Mouse (Mus musculus): ENCODE results near the gene Rbbp7. TPM values are rescaled to one million over a fixed set of nuclear protein-coding genes. Genes with fewer than 3 reads are reported as not detected.
"Not testable (repeated sequence)": the region's sequence is repeated elsewhere in the genome, so short reads cannot be mapped to it uniquely, and the experiment has no call there.

Gene Rbbp7
- 126 and 129 TPM in 2 replicates for polyA plus RNA-seq (2012; rRNA removed)

DNA sequence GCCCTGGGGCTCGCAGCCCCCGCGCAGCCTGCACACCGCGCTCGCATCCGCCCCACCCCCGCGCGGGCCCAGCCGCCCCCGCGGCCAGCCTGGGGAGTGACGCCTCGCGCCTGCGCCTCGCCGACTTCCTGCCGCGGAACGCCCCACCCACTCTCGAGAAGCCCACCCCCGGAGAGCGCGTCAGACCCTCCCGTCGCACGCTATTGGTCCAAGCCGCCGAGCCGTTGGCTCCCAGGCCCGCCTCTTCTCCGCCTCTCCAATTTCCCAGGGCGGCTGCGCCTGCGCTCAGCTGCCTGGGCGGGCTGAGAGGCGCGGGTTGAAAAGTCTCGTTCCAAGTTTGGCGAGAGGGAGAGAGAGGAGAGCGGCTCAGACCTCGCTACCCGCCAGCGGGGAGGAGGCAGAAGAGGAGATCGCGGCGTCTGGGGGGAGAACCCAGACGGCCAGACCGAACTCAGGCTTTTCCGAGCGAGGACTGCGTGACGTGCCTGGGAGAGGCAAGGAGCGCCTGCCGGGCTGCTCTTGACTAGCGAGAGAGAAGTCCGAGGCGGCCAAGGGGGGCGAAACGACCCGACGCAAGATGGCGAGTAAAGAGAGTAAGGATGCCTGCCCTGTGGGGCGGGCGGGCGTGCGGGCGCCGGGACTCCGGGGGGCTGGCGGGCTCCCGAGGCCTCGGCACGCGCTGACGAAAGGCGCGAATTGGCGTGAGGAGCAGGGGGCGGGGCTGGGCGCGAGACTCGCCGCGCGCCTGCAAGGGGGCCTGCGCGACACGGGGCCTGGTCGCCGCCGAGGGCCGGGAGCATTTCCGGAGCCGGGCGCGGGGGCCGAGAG is at the start of gene Rbbp7:
Gene Rbbp7 (plus strand): TSS at position 288 of the 828 bp plus-strand sequence.
- peak; percentile 70 to 88 for DNase-seq (ENCODE audit: extremely low spot score in 1 of 2, low spot score in 1 of 2)

DNA sequence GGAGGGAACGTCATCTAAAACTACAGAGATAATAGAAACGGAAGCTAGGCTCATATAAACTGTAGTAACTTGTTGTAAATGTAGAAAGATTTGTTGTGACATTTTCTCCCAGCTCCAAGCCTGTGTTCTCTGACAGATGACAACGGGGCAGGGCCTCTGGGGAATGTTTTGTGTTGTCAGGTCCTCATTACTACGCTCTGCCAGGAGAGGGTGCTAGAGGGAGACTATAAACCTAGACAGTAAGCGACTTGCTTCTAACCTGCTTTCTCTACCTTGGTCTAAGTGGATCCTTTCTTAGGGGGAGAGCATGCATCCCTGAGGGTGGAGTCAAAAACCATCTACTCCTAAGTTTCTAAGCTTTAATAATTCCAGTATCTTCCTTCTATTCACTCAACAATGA is 42.4 kb upstream of the Rbbp7 start:
- peak in 1 of 2 experiments; percentile 63 for DNase-seq (ENCODE audit: extremely low spot score in 1 of 2, low spot score in 1 of 2)

DNA sequence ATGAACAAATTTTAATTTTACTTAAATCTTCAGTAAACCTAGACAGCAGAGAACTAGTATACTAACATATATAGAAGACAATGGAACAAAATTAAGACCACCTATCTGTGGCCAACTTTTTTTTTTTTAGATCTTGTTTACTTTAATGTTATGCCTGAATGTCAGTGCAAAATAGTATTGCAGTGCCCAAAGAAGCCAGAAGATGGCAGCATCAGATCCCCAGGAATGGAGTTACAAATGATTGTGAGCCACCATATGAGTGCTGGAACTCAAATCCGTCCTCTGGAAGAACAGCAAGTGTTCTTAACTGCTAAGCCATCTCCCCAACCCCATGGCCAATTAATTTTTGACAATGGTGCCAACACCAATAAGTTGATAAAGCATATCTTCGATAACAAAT is 40.6 kb upstream of the Rbbp7 start:
- DNase-seq (ENCODE audit: extremely low spot score in 1 of 2, low spot score in 1 of 2): peak in 1 of 2 experiments; percentile 48

DNA sequence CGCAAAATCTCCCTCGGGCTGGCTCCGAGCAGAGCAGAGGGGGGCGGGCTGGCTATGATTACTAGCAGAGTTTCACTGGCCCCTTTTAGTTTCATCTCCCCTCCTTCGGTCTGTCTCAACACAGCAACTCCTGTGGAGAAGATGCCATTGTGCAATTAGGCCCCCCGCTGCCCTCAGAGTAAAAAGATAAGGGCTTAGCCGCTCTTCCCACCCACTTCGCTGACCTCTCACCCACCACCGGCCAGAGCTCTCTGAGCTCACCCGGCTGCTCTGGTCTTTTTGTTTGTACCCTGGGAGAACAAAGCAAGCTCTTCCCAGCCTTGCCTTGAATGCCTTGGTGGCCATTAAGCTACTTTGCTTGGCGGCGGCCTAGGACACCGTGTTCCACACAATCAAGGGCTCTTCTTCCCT is 32.8 kb upstream of the Rbbp7 start:
- DNase-seq (ENCODE audit: extremely low spot score in 1 of 2, low spot score in 1 of 2): no peak

DNA sequence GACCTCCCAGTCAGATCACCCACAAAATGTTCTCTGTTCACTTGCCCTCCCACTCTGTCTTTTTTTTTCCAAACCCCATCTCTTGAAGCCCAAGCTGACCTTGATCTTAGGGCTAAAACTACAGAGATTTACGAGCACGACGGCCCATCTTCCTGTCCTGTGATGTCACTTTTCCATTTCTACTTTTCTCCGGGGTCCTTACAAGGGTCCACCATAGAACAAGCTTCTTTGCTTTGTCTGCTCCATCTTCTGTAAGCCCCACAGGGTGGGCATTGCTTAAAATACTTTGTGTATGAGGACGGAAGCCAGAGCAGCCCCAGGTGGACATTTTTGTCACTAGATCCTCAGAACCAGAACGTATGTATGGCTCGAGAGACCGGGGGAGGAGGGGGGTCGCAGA is 32.4 kb upstream of the Rbbp7 start:
- DNase-seq (ENCODE audit: extremely low spot score in 1 of 2, low spot score in 1 of 2): no peak

DNA sequence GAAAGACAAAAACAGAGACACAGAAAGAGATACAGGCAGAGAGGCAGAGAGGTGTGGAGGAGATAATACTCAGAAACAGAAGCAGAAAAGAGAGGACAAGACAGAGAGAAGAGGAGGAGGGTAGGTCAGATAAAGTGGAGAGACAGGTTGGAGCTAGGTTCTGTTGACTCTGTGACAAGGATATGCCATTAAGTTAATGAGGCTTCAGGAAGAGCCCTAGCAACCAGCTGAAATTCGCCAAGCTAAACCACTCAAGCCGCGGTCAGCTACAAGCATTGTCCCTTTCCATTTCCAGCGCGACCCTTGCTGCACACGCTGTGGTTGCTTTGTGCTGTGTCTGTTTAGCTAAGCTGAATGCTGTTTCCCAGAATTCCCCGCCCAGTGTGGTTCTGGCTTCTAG is 32.0 kb upstream of the Rbbp7 start:
- no peak for DNase-seq (ENCODE audit: extremely low spot score in 1 of 2, low spot score in 1 of 2)

DNA sequence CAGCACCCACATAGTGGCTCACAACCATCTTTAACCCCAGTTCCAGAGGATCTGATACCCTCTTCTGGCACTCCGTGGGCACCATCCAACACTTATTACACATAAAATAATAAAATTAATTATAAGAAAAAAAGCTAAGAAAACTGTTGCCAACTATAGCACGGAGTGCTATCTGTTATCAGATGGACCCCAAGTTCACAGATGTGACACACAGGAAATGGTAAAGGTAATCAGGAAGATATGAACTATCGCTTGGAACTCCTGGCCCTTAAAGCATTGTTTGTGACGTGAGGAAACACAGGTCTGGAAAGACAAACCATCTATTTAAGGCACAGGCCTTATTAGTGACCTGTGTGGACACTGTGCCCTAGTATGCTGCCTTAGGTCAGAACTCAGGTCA is 30.2 kb upstream of the Rbbp7 start:
- DNase-seq (ENCODE audit: extremely low spot score in 1 of 2, low spot score in 1 of 2): no peak

DNA sequence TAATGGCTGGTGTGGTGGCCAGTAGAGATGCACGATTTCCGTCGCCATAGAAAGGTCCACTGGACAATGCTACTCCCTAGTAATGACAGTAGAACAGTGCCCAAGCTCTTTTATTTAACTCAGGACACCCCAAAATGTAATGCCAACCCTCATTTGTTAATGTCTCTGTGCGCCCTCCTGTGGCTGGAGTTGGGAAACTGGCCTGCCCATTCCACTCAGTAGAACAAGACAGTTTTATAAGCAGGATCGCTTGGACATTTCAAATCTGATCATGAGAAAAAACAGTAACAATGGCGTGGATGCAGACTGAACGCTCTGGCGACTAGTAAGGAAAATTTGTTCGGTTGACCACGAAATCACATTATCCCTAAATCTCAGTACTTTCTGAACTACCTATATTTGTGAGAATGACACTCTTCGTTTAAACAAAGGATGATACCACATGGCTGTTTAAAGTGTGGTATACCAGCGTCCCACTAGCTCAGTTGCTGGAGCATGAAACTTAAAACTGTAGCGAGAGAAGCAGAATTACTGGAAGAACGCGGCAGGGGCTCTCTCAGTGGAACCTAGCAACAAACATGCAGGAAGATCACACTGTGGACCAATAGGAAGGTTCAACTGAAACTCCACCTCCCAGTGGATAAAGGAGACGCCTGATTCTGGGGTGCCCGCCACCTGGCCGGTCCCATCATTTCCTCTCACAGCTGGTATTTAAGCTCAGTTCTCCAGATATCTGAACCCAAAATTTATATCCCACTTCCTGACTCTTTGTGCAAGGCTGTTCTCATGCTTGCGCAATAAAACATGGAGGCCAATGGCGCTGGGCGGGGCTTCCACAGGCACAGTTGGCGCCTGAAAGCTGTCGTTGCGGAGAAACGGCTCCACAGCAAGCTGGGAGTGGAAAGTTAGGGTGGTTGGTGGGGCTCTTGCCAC is 24.9 kb upstream of the Rbbp7 start:
- peak; percentile 41 to 75 for DNase-seq (ENCODE audit: extremely low spot score in 1 of 2, low spot score in 1 of 2)

DNA sequence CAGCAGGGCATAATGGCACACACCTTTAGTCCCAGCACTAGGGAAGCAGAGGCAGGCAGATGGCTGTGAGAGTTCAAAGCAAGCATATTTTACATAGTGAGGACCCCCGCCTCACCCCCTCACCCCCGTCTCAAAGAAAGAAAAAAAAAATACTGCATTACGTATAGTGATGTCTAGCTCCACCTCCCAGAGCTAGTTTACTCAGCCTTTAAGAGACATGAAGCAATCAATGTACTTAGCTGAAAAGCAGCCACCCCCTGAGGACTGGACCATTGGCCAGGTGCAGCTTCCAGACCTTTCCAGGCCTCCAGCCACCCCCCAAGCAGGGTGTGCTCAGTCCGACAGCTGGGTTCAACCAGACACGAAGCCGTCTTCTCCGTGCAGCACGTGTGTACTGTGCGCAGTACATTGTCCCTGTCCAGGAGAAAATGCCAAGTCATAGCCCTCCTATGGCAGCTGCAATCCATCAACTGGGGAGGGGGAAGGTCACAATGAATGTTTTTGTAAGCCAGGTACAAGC is 24.0 kb upstream of the Rbbp7 start:
- DNase-seq (ENCODE audit: extremely low spot score in 1 of 2, low spot score in 1 of 2): peak in 1 of 2 experiments; percentile 12

DNA sequence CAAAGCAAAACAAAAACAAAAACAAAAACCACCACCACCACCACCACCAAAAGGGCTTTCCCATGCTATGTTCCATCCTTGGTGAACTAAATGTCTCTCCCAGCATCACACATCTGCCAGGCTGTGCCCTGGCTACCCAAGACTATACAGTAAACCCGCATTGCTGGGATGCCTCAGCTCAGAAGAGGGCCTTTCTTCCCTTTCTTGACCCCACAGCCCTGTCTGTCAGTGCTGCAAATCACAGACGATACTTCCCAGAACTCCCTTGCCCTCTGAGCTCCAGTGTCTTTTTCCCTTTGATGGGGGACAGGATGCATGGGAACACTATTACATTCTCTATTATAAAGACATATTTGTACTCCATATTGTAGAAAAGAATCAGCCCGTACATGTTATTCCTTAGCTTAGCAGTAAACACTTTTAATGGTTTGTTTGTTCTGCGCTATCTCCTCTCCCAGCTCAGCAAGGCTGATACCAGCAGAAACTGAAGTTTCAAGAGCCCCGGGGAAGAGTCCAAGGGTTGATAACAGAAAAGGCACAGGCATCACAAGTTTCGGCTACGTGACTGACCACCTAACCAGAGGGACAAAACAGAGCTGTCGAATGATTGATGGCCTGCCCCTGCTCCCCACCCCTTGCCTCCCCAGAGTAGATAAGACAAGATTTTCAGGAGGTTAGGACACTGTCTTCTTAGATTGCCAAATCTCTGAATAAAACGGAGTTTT is 11.3 kb upstream of the Rbbp7 start:
- no peak for DNase-seq (ENCODE audit: extremely low spot score in 1 of 2, low spot score in 1 of 2)

DNA sequence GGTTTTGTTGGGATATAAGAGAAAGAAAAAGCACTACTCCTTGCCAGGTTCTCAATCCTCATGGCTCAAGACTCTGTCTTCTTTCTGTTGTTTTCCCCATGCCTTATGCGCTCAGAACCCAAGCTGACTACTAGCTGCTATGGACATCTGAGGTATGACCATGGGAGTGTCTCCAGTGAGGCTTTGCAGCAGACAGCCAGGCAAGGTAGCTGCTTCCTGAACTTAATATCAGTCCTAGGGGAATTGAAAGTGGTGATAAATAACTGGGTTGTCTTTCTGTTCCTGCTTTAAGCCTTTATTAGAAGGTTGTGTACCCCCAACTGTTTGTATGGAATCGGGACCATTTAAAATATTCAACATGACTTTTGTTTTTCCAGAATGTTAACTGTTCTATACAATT is 7.8 kb upstream of the Rbbp7 start:
- DNase-seq (ENCODE audit: extremely low spot score in 1 of 2, low spot score in 1 of 2): no peak

DNA sequence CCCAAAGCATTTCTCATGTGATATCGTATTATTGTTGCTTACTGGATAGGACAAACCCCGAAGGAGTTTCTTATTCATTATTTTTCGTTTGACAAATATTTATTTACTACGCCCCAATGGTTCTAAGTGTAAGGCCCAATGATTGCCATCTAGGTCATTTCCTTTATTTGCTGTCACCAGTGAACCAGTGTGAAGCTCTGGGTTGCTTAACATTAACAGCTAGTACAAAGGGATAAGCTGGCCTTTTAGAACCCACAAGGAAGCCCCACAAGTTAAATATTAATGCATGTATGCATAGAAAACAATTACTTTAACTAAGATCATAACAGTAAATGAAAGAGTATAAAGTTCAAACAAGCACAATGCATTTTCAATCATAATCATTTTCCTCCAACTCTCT is 5.9 kb upstream of the Rbbp7 start:
- DNase-seq (ENCODE audit: extremely low spot score in 1 of 2, low spot score in 1 of 2): no peak

DNA sequence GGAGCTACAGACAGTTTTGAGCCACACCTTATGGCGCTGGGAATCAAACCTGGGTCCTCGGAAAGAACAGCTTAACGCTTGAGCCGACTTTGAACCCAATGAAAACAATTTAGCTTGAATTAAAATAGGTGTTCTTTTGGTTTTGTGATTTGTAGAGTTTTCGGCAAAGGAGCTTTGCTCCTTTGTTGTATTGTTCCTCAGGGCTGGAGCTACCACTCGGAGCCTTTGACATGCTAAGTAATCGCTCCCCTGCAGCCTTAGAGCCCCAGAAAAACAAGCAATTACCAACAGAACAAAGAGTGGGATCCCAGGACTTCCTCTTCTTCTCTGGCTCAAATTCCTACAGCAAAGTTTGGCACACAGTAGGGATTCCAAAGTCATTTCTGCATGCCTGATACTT is 4.1 kb upstream of the Rbbp7 start:
- DNase-seq (ENCODE audit: extremely low spot score in 1 of 2, low spot score in 1 of 2): no peak

DNA sequence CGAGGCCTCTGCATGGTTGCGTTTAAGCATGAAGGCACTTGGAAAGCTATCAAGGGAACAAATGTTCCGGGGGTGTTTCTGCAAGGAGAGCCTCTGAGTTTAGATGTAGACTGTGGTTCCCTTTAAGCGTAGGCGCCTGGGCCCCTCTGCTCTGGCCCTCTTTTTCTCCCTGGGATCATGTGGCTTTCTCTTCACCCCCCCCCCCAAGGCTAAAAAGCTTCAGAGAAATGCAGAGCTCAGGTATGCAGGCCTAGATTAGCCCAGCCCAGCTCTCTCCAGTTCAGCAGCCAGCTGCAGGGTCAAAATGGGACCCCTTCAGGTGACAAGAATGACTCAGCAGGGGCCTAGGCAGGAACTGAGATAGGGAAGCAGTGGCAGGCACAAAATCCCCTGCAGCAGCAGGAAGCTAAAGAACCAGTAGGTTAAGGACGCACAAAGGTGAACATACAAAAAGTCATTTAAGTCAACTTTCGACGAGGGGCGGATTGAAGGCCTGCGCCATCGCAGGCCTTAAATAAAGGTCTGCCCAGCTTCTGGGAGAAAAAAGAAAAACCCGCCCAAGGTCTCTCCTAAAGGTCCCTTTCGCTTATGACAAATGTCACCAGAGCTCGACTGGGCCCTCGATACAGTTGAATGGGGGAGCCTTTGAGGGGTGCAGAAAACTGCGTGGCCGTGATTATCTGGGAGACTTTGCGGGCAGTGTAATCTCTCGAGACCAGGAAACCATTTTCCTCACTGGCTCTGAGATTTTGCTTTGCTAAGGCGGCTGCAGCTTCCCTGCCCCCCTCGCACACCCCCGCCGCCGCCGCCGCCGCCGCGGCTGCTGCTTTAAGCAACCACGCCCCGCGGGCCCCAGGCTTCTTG is 719 bp upstream of the Rbbp7 start:
- peak; percentile 52 to 79 for DNase-seq (ENCODE audit: extremely low spot score in 1 of 2, low spot score in 1 of 2)

DNA sequence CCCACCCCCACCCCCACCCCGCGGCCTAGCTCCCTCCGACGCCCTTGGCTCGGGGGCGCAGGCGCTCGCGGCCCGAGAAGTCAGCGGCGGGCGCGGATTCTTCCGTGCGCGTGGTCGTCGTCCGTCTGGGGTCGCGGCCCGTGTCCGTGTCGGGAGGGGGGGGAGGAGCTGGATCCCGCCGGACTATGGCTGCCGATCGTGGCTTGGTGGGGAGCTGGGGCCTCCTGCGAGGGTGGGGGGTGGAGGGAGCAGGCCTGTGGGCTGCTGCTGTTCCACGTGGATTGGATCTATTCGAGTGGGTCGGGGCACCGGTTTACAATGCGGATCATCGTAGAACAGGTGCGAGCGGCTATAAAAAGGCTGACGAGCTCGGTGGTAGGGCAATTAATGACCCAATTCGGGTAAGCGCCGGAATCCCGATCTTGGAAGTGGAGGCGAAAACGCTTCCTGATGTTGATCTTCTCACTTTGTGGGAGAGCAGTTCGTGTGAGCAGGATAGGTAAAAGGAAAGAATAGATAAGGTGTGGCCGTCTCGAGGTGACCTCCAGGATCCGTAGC is 835 bp downstream of the Rbbp7 start:
- no peak for DNase-seq (ENCODE audit: extremely low spot score in 1 of 2, low spot score in 1 of 2)

DNA sequence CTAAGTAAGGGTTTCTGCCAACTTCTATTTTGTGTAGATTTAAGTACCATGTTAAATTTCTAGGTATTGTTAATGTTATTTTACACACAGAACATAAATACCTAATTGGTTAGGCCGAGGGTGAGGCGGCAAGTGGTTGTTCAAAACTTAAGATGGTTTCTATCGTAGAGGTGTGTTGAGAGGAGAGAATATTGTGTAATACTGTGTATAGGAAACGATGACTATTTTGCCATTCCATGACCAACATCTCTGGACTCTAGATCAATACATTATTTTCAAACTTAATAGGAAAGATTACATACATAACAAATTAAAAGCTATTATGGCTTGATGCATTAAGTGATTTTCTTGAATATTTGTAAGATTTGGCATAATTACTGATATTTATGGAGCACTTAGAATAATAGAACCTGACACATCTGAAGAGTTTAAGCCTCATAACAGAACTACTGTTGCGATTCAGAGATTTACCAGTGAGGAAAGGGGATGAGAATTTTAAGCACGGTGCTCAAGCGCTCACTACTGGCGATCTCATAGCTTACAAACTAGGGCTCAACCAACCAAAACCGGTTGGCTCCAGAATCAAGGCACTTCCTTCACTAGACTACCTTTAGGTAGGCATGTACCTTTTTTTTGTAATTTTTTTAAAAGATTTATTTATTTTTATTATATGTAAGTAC is 1.7 kb downstream of the Rbbp7 start:
- DNase-seq (ENCODE audit: extremely low spot score in 1 of 2, low spot score in 1 of 2): peak in 1 of 2 experiments; percentile 22

DNA sequence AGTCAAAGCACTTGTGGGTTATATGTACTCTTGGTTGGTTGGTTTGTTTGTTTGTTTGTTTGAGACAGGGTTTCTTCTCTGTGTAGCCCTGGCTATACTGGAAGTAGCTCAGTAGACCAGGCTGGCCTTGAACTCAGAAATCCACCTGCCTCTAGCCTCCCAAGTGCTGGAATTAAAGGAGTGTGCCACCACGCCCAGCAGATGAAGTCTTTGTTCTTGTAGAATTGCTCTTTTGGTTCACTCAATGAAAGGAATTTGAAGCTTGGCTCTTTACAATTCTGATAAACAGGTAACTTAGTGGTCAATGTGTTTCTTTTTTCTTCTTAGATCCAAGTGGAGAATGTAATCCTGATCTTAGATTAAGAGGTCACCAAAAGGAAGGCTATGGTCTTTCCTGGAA is 10.5 kb downstream of the Rbbp7 start:
- DNase-seq (ENCODE audit: extremely low spot score in 1 of 2, low spot score in 1 of 2): no peak

DNA sequence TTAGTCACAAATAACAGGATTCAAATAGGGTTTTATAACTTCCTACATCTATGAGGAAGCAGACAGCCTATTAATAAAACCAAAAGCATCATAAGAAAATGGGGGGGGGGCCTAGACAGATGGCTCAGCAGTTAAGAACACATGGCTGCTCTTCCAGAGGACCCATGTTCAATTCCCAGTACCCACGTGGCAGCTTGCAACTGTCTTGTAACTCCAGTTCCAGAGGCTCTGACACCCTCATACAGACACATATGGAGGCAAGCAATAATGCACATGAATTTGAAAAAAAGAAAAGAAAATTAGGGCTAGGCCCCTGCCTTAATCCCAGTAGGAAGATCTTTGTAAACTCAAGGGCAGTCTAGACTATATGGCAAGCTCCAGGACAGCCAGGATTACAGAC is 28.2 kb downstream of the Rbbp7 start:
- DNase-seq (ENCODE audit: extremely low spot score in 1 of 2, low spot score in 1 of 2): no peak

DNA sequence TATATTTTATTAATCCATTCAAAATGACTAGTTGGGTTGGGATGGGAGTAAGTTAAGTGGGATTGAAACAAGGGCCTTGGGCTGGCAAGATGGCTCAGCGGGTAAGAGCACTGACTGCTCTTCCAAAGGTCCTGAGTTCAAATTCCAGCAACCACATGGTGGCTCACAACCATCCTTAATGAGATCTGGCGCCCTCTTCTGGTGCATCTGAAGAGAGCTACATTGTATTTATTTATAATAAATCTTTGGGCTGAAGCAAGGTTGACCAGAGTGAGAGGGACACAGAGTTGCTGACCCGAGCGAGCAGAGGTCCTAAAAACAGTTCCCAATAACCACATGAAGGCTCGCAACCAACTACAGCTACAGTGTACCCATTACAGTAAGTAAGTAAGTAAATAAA is 31.2 kb downstream of the Rbbp7 start:
- DNase-seq (ENCODE audit: extremely low spot score in 1 of 2, low spot score in 1 of 2): not testable (repeated sequence)
